Mouse (Mus musculus): ENCODE results near the gene Dbndd2. TPM values are rescaled to one million over a fixed set of nuclear protein-coding genes. Genes with fewer than 3 reads are reported as not detected.

Gene Dbndd2
- polyA plus RNA-seq, 1 experiment from 2014 or later, result 7.3 TPM

DNA sequence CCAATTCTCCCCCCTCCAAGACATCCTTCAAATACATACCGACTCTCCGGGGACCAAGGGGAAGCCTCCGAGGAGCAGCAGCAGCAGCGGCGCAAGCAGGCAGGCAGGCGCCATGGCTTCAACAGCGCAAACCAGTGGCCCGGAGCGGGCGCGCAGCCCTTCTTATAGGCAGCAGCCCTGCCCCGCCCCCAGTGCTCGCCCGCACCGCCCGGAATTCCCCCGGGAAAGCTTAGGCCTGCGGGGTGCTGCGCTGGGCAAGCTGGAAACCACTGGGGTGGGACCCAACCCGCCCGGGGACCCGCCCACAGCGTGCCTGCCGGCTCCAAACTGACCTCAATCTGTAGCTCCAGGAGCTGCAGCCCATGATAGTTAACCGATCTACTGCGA is 42.9 kb upstream of the Dbndd2 start:
- H3K36me3 ChIP-seq, result no peaks in the 10 kb centered on the region
- ATAC-seq (ENCODE audit: insufficient number of reproducible peaks, low FRiP score), result peak; percentile 86
- H3K9me3 ChIP-seq (replicated peaks), result no peaks in the 10 kb centered on the region
- peaks cover 4% of the 10 kb centered on the region; the same call in 1 of the 2 replicates for H3K27me3 ChIP-seq (replicated peaks)
- 1% methylated on average over 23 of the region's 26 CpGs for WGBS
- peak overlapping the region; percentile 74 for H3K4me3 ChIP-seq
- peak overlapping the region; percentile 83 for H3K4me2 ChIP-seq
- H3K27ac ChIP-seq (ENCODE audit: poor library complexity, severe bottlenecking), result peak overlapping the region; percentile 74
- H3K9ac ChIP-seq, result peak overlapping the region; percentile 86
- H3K4me1 ChIP-seq (replicated peaks), result peaks cover 51% of the 10 kb centered on the region

DNA sequence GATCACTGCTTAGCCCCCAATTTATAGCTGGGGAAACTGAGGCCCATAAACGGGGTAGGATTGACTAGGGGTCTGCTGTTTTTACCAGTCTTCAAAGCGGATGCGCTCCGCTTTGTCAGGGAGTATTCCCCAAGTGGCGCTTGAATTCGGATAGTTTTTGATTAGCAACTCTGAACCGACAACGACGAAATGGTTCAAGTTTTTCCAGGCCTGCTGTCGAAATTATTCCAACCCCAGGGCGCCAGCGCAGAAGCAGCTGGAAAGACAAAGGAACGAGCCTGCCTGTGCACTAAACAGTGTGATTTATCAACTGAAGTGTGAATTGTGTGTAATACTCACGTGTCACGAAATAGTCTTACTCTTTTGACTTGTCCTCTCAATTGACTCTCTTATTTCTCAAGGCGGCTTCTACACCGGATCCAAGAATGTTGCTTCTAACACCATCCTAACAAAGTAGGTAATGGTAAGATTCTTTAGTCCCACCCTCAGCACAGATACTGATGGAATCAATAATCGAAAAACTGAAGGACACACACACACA is 42.4 kb upstream of the Dbndd2 start, which contains the start of gene Sdc4:
Sdc4 (minus strand) TSS at position 428 of the 541 bp plus-strand sequence.
- WGBS, result 8% methylated on average over 18 of the region's 18 CpGs
- Histone ChIP-seq H3K4me3 (peak within 1 kb of the TSS; percentile 74), H3K4me1 (replicated peaks) (peaks cover 46% of the 10 kb centered on the region), H3K27me3 (replicated peaks) (peaks cover 4% of the 10 kb centered on the region; the same call in 1 of the 2 replicates), H3K9me3 (replicated peaks) (no peaks in the 10 kb centered on the region), H3K9ac (peak within 1 kb of the TSS; percentile 86), H3K36me3 (no peaks in the 10 kb centered on the region), H3K27ac (ENCODE audit: poor library complexity, severe bottlenecking) (peak within 1 kb of the TSS; percentile 74), H3K4me2 (peak within 1 kb of the TSS; percentile 83)
- ATAC-seq (ENCODE audit: insufficient number of reproducible peaks, low FRiP score), result no peak

DNA sequence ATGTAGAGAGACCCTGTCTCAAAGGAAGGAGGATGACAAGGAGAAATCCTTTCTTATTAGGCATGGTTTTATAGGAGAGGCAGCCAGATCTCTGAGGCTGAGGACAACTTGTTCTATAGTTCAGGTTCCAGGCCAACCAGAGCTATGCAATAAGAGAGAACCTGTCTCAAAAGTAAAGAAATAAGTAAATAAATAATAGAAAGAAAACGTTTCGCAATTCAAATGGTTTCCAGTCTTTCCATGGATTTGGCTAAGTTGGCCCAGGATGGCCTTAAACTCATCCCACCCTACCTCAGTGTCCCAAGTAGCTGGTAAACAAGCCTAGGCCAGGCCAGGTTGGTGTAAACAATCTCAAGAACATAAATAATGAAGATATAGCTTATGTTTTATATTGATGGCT is 41.2 kb upstream of the Dbndd2 start:
- no peak for ATAC-seq (ENCODE audit: insufficient number of reproducible peaks, low FRiP score)
- no peak overlapping the region for H3K4me2 ChIP-seq
- no peaks in the 10 kb centered on the region for H3K9me3 ChIP-seq (replicated peaks)
- H3K4me3 ChIP-seq, result no peak overlapping the region
- WGBS, result 71% methylated on average over 2 of the region's 2 CpGs
- peaks cover 4% of the 10 kb centered on the region; the same call in 1 of the 2 replicates for H3K27me3 ChIP-seq (replicated peaks)
- H3K9ac ChIP-seq, result no peak overlapping the region
- H3K27ac ChIP-seq (ENCODE audit: poor library complexity, severe bottlenecking), result no peak overlapping the region
- H3K4me1 ChIP-seq (replicated peaks), result peaks cover 46% of the 10 kb centered on the region
- H3K36me3 ChIP-seq, result no peaks in the 10 kb centered on the region

DNA sequence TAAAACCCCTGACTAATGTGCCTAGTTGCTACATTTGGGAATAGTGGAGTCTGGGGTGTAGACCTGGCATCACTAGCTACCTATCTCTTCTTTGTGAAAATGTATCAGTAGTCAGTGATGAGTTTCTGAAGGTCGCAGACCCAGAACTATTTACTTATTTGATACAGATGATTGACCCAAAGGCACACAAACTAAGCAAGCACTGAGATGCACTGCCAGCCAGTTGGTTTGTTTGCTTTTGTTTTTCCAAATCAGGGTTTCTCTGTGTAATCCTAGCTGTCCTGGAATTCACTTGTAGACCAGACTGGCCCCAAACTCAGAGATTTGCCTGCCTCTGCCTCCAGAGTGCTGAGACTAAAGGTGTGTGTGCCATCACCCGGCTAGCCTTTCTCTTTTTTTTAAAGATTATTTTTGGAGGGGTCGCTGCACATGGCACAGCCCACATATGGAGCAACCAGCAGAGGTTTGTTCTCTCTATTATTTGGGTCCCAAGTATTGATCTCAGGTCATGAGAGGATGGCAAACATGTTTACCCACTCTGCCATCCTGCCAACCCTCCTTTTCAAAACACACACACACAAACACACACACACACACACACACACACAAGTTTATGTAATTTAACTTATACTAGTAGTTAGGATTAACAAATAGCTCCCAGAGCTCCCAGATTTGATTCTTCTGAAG is 40.4 kb upstream of the Dbndd2 start:
- Histone ChIP-seq H3K27ac (ENCODE audit: poor library complexity, severe bottlenecking) (no peak overlapping the region), H3K4me3 (no peak overlapping the region), H3K9me3 (replicated peaks) (no peaks in the 10 kb centered on the region), H3K9ac (no peak overlapping the region), H3K36me3 (no peaks in the 10 kb centered on the region), H3K4me1 (replicated peaks) (peaks cover 42% of the 10 kb centered on the region), H3K27me3 (replicated peaks) (peaks cover 4% of the 10 kb centered on the region; the same call in 1 of the 2 replicates), H3K4me2 (no peak overlapping the region)
- 71% methylated on average over 3 of the region's 3 CpGs for WGBS
- ATAC-seq (ENCODE audit: insufficient number of reproducible peaks, low FRiP score), result no peak

GRCm38 (mm10) chr2:164446086-164446469 is 39.8 kb upstream of the Dbndd2 start:
- H3K27ac ChIP-seq (ENCODE audit: poor library complexity, severe bottlenecking), result no peak overlapping the region
- H3K4me1 ChIP-seq (replicated peaks), result peaks cover 38% of the 10 kb centered on the region
- 74% methylated on average over 3 of the region's 3 CpGs for WGBS
- peaks cover 2% of the 10 kb centered on the region; the same call in 1 of the 2 replicates for H3K27me3 ChIP-seq (replicated peaks)
- H3K9me3 ChIP-seq (replicated peaks), result no peaks in the 10 kb centered on the region
- H3K9ac ChIP-seq, result no peak overlapping the region
- no peak for ATAC-seq (ENCODE audit: insufficient number of reproducible peaks, low FRiP score)
- no peak overlapping the region for H3K4me3 ChIP-seq
- no peak overlapping the region for H3K4me2 ChIP-seq
- no peaks in the 10 kb centered on the region for H3K36me3 ChIP-seq

DNA sequence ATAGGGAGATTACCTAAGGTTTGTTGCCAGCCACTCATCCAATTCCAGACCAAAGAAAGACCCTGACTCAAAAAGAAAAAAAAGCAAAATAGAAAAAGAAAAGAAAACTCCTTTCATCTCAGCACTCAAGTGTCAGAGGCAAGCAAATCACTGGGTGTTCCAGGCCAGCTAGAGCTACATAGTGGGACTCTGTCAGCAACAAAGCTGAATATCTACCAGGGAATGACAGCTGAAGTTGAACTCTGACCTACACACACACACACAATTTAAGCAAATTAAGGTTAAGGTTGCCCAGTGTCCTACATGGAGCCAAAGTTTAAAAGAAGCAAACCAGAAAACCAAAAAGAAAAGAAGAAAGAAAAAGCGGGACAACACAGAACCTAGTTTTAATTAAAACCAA is 37.8 kb upstream of the Dbndd2 start:
- Histone ChIP-seq H3K4me1 (replicated peaks) (peaks cover 41% of the 10 kb centered on the region), H3K27ac (ENCODE audit: poor library complexity, severe bottlenecking) (no peak overlapping the region), H3K9ac (no peak overlapping the region), H3K27me3 (replicated peaks) (no peaks in the 10 kb centered on the region), H3K4me3 (no peak overlapping the region), H3K9me3 (replicated peaks) (no peaks in the 10 kb centered on the region), H3K36me3 (no peaks in the 10 kb centered on the region), H3K4me2 (no peak overlapping the region)
- WGBS, result 81% methylated on average over 1 of the region's 1 CpGs
- no peak for ATAC-seq (ENCODE audit: insufficient number of reproducible peaks, low FRiP score)

DNA sequence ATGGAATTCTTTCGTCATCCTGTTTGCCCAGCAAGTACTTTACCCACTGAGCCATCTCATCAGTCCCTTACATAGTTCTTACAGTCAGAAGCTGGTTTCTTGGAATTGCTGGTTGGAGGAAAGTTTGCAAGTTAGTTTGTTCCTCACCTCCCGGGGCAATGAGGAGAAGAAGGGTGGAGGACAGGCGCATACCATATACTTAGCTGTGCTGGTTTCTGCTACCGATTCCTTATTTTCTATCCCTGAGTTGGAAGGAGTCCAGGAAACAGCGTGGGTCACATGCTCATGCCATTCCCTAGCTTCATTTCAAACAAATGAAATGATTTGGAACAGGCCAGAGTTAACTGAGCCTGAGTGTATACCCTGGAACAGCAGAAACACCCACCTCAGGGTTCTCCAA is 37.0 kb upstream of the Dbndd2 start:
- ATAC-seq (ENCODE audit: insufficient number of reproducible peaks, low FRiP score), result no peak
- Histone ChIP-seq H3K9ac (no peak overlapping the region), H3K27me3 (replicated peaks) (no peaks in the 10 kb centered on the region), H3K36me3 (no peaks in the 10 kb centered on the region), H3K4me1 (replicated peaks) (peaks cover 39% of the 10 kb centered on the region), H3K4me2 (0 out of 2 replicates have a peak overlapping the region, but pooled peaks have one; percentile 3), H3K27ac (ENCODE audit: poor library complexity, severe bottlenecking) (peak overlapping the region; percentile 31; the same call in 1 of the 2 replicates), H3K9me3 (replicated peaks) (no peaks in the 10 kb centered on the region), H3K4me3 (no peak overlapping the region)
- 57% methylated on average over 5 of the region's 5 CpGs for WGBS

- WGBS, result 48% methylated on average over 14 of the region's 14 CpGs
- ATAC-seq (ENCODE audit: insufficient number of reproducible peaks, low FRiP score), result no peak
- 0 out of 2 replicates have a peak overlapping the region, but pooled peaks have one; percentile 3 for H3K4me2 ChIP-seq
Observed at GRCm38 (mm10) chr2:164449341-164450042, 36.4 kb upstream of the Dbndd2 start.

GRCm38 (mm10) chr2:164452000-164452676 is 33.8 kb upstream of the Dbndd2 start:
- Histone ChIP-seq H3K36me3 (no peaks in the 10 kb centered on the region), H3K9me3 (replicated peaks) (no peaks in the 10 kb centered on the region), H3K9ac (no peak overlapping the region), H3K27me3 (replicated peaks) (no peaks in the 10 kb centered on the region), H3K4me1 (replicated peaks) (peaks cover 66% of the 10 kb centered on the region), H3K4me2 (peak overlapping the region; percentile 13; the same call in 1 of the 2 replicates), H3K4me3 (no peak overlapping the region), H3K27ac (ENCODE audit: poor library complexity, severe bottlenecking) (peak overlapping the region; percentile 60)
- no peak; the same call in 1 of the 2 replicates for ATAC-seq (ENCODE audit: insufficient number of reproducible peaks, low FRiP score)
- WGBS, result 37% methylated on average over 13 of the region's 13 CpGs

More at GRCm38 (mm10) chr2:164449341-164450042, 36.4 kb upstream of the Dbndd2 start:
- Histone ChIP-seq H3K36me3 (no peaks in the 10 kb centered on the region), H3K4me1 (replicated peaks) (peaks cover 43% of the 10 kb centered on the region), H3K4me3 (no peak overlapping the region), H3K27me3 (replicated peaks) (no peaks in the 10 kb centered on the region), H3K27ac (ENCODE audit: poor library complexity, severe bottlenecking) (peak overlapping the region; percentile 58; the same call in 1 of the 2 replicates), H3K9me3 (replicated peaks) (no peaks in the 10 kb centered on the region), H3K9ac (no peak overlapping the region)

DNA sequence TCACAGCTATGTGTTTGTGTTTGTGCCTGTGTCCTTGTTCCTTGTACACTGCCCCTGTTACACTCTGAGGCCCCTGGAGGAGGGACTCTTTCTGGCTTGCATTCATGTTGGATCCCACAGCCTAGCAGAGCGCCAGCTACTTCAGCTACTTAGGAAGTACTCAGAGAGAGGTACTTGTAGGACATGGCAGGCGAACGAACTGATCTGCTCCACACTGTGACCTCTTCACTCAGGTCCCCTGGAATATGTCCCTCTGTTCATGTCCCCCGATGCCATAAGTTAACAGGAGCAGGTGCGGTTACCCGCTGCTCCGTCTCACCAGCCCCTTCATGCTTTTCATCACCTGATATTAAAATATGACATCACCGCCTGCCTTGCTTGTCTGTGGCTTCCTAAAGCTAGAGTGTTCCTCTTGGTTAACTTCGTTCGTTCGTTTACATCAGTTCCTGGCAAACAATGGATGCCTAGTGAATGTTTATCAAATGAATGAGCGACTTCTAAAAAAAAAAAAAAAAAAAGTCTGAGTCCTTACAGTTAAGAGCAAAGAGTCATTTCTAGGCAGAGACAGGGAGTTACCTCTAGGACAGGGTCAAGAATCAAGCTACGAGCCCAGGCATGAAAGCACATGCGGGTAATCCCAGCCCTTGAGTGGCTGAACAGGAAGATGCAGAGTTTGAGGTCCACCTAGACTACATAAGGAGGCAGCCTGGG is 32.7 kb upstream of the Dbndd2 start:
- Histone ChIP-seq H3K27ac (ENCODE audit: poor library complexity, severe bottlenecking) (peak overlapping the region; percentile 60), H3K36me3 (no peaks in the 10 kb centered on the region), H3K4me3 (no peak overlapping the region), H3K27me3 (replicated peaks) (no peaks in the 10 kb centered on the region), H3K4me2 (0 out of 2 replicates have a peak overlapping the region, but pooled peaks have one; percentile 8), H3K9ac (no peak overlapping the region), H3K9me3 (replicated peaks) (no peaks in the 10 kb centered on the region), H3K4me1 (replicated peaks) (peaks cover 67% of the 10 kb centered on the region)
- peak; percentile 31; the same call in 1 of the 2 replicates for ATAC-seq (ENCODE audit: insufficient number of reproducible peaks, low FRiP score)
- 34% methylated on average over 14 of the region's 14 CpGs for WGBS

Data from heart, embryonic 12.5 days (tissue).